Mouse (Mus musculus) limb, embryonic 11.5 days (tissue): ENCODE measurements around the gene Psmb11. TPM values are rescaled to one million over a fixed set of nuclear protein-coding genes. Genes with fewer than 3 reads are reported as not detected.

Experiments
- ATAC-seq: fragments of 200-750 bp; cut with Nextera tagmentation; 2 replicates; pipeline ENCODE4 v1.8.0; 2017; ENCODE audit warnings: low read depth; ENCODE audit not compliant: insufficient number of reproducible peaks, low FRiP score, low TSS enrichment
- DNase-seq: peaks from one replicate; pipeline ENCODE4 v3.0.0-alpha.2; 2015; ENCODE audit warnings: low spot score
- H3K27ac ChIP-seq: fragments of 300-500 bp; sonication (generic); replicated peaks from 2 replicates; pipeline ENCODE4 v1.5.1; 2014; ENCODE audit warnings: low read depth, mild to moderate bottlenecking, low read length
- H3K27me3 ChIP-seq: fragments of 300-500 bp; sonication (generic); 2 replicates; pipeline ENCODE4 v1.6.1; 2014; ENCODE audit warnings: mild to moderate bottlenecking, low read length, mixed read lengths; ENCODE audit not compliant: control insufficient read depth, insufficient read depth
- H3K36me3 ChIP-seq: fragments of 300-500 bp; sonication (generic); 2 replicates; pipeline ENCODE4 v1.6.1; 2014; ENCODE audit warnings: mild to moderate bottlenecking, low read length, moderate library complexity, mixed read lengths; ENCODE audit not compliant: control insufficient read depth, insufficient read depth
- H3K4me1 ChIP-seq: fragments of 300-500 bp; sonication (generic); 2 replicates; pipeline ENCODE4 v1.6.1; 2014; ENCODE audit warnings: low read length, mixed read lengths; ENCODE audit not compliant: control insufficient read depth, insufficient read depth
- H3K4me2 ChIP-seq: fragments of 300-500 bp; sonication (generic); 2 replicates; pipeline ENCODE4 v1.6.1; 2014; ENCODE audit warnings: low read depth, mild to moderate bottlenecking, moderate library complexity; ENCODE audit not compliant: severe bottlenecking
- H3K4me3 ChIP-seq: fragments of 300-500 bp; sonication (generic); 2 replicates; pipeline ENCODE4 v1.5.1; 2014; ENCODE audit warnings: low read depth, low read length
- H3K9ac ChIP-seq: fragments of 300-500 bp; sonication (generic); 2 replicates; pipeline ENCODE4 v1.6.1; 2014; ENCODE audit warnings: mild to moderate bottlenecking, low read length
- H3K9me3 ChIP-seq: fragments of 300-500 bp; sonication (generic); 2 replicates; pipeline ENCODE4 v1.6.1; 2016; ENCODE audit warnings: low read length; ENCODE audit not compliant: control insufficient read depth
- WGBS: fragments of 180-500 bp; shearing (Covaris S2); extraction: QIAGEN DNeasy Blood & Tissue Kit; methylation state at CpG from one replicate; pipeline ENCODE4 v1.1.7; 2014; 5-methylcytosine and 5-hydroxymethylcytosine counted together
- polyA plus RNA-seq: library from polyadenylated mRNA; unstranded; fragments of >200 nt; fragmentation: Nextera tagmentation; extraction: Ambion mirVana; gene quantifications from 2 replicates; pipeline ENCODE4 v1.2.1, GENCODE M21; 2014

Psmb11 gene
- polyA plus RNA-seq, 1 experiment from 2014 or later, result 0.20 TPM

- Histone ChIP-seq H3K4me1 (peaks cover 14% of the 10 kb centered on the region), H3K4me2 (peak overlapping the region; percentile 89), H3K9ac (peak overlapping the region; percentile 94), H3K4me3 (peak overlapping the region; percentile 82), H3K9me3 (no peaks in the 10 kb centered on the region), H3K36me3 (peaks cover 27% of the 10 kb centered on the region), H3K27me3 (no peaks in the 10 kb centered on the region), H3K27ac (no peak overlapping the region)
- ATAC-seq, result no peak
- 7% methylated on average over 4 of the region's 4 CpGs for WGBS
- no peak for DNase-seq
Measured at GRCm38 (mm10) chr14:54640121-54640520, 18.9 kb downstream of the Psmb11 start.

GRCm38 (mm10) chr14:54640946-54641304, 19.7 kb downstream of the Psmb11 start, which contains the start of gene Gm17606:
Gm17606 (plus strand) TSS chr14:54640952.
- peak; percentile 4; the same call in 1 of the 2 replicates for ATAC-seq
- WGBS, result under 1% methylated on average over 26 of the region's 28 CpGs
- H3K9me3 ChIP-seq, result no peaks in the 10 kb centered on the region
- DNase-seq, result no peak
- peaks cover 14% of the 10 kb centered on the region for H3K4me1 ChIP-seq
- H3K4me3 ChIP-seq, result peak within 1 kb of the TSS; percentile 82
- H3K36me3 ChIP-seq, result peaks cover 35% of the 10 kb centered on the region
- H3K27me3 ChIP-seq, result no peaks in the 10 kb centered on the region
- peak within 1 kb of the TSS; percentile 73 for H3K27ac ChIP-seq
- peak within 1 kb of the TSS; percentile 89 for H3K4me2 ChIP-seq
- peak within 1 kb of the TSS; percentile 94 for H3K9ac ChIP-seq

GRCm38 (mm10) chr14:54641305-54641969, 20.2 kb downstream of the Psmb11 start, which contains the start of gene Cdh24:
Cdh24 (minus strand) TSS chr14:54641364.
- H3K9me3 ChIP-seq, result no peaks in the 10 kb centered on the region
- peak; percentile 97 for DNase-seq
- H3K4me1 ChIP-seq, result peaks cover 14% of the 10 kb centered on the region
- no peaks in the 10 kb centered on the region for H3K27me3 ChIP-seq
- peak within 1 kb of the TSS; percentile 94 for H3K9ac ChIP-seq
- under 1% methylated on average over 44 of the region's 52 CpGs for WGBS
- ATAC-seq, result peak; percentile 88
- peak within 1 kb of the TSS; percentile 82 for H3K4me3 ChIP-seq
- H3K27ac ChIP-seq, result peak within 1 kb of the TSS; percentile 73
- H3K36me3 ChIP-seq, result peaks cover 36% of the 10 kb centered on the region
- peak within 1 kb of the TSS; percentile 89 for H3K4me2 ChIP-seq

- Histone ChIP-seq H3K9ac (no peak overlapping the region), H3K27ac (no peak overlapping the region; the same call in 1 of the 2 replicates), H3K4me1 (peaks cover 14% of the 10 kb centered on the region), H3K27me3 (no peaks in the 10 kb centered on the region), H3K4me3 (no peak overlapping the region), H3K9me3 (no peaks in the 10 kb centered on the region), H3K36me3 (peaks cover 43% of the 10 kb centered on the region), H3K4me2 (no peak overlapping the region)
- WGBS, result 78% methylated on average over 25 of the region's 25 CpGs
- DNase-seq (no peak), ATAC-seq (no peak)
Measured at GRCm38 (mm10) chr14:54642224-54642944, 21.2 kb downstream of the Psmb11 start.

- 91% methylated on average over 2 of the region's 2 CpGs for WGBS
- no peak overlapping the region for H3K4me3 ChIP-seq
- H3K27ac ChIP-seq, result no peak overlapping the region; the same call in 1 of the 2 replicates
- DNase-seq (no peak), ATAC-seq (no peak)
- H3K36me3 ChIP-seq, result peaks cover 46% of the 10 kb centered on the region
- no peaks in the 10 kb centered on the region for H3K9me3 ChIP-seq
- H3K9ac ChIP-seq, result no peak overlapping the region
- no peaks in the 10 kb centered on the region for H3K27me3 ChIP-seq
- no peak overlapping the region for H3K4me2 ChIP-seq
- peaks cover 14% of the 10 kb centered on the region for H3K4me1 ChIP-seq
Measured at GRCm38 (mm10) chr14:54643011-54643410, 21.8 kb downstream of the Psmb11 start.

- Histone ChIP-seq H3K9me3 (no peaks in the 10 kb centered on the region), H3K27me3 (no peaks in the 10 kb centered on the region), H3K4me3 (no peak overlapping the region), H3K27ac (no peak overlapping the region), H3K4me2 (no peak overlapping the region), H3K4me1 (peaks cover 10% of the 10 kb centered on the region), H3K9ac (no peak overlapping the region), H3K36me3 (peaks cover 47% of the 10 kb centered on the region)
- 93% methylated on average over 9 of the region's 9 CpGs for WGBS
- no peak for ATAC-seq
- DNase-seq, result no peak
Measured at GRCm38 (mm10) chr14:54644294-54644693, 23.1 kb downstream of the Psmb11 start.

- DNase-seq (no peak), ATAC-seq (no peak)
- WGBS, result 96% methylated on average over 17 of the region's 17 CpGs
- no peak overlapping the region for H3K4me2 ChIP-seq
- H3K27ac ChIP-seq, result no peak overlapping the region
- H3K36me3 ChIP-seq, result peaks cover 63% of the 10 kb centered on the region
- H3K4me3 ChIP-seq, result no peak overlapping the region
- no peak overlapping the region for H3K9ac ChIP-seq
- no peaks in the 10 kb centered on the region for H3K9me3 ChIP-seq
- no peaks in the 10 kb centered on the region for H3K27me3 ChIP-seq
- H3K4me1 ChIP-seq, result no peaks in the 10 kb centered on the region
Measured at GRCm38 (mm10) chr14:54646455-54646854, 25.2 kb downstream of the Psmb11 start.

- Histone ChIP-seq H3K27ac (no peak overlapping the region), H3K4me3 (no peak overlapping the region), H3K4me1 (no peaks in the 10 kb centered on the region; the same call in 1 of the 2 replicates), H3K27me3 (no peaks in the 10 kb centered on the region), H3K9me3 (no peaks in the 10 kb centered on the region), H3K4me2 (no peak overlapping the region), H3K36me3 (peaks cover 63% of the 10 kb centered on the region), H3K9ac (no peak overlapping the region)
- 93% methylated on average over 8 of the region's 8 CpGs for WGBS
- DNase-seq (no peak), ATAC-seq (no peak)
Measured at GRCm38 (mm10) chr14:54646898-54647636, 25.8 kb downstream of the Psmb11 start.
